Mouse (Mus musculus): Measurements from ENCODE around the gene Scn8a.

Scn8a gene

DNA sequence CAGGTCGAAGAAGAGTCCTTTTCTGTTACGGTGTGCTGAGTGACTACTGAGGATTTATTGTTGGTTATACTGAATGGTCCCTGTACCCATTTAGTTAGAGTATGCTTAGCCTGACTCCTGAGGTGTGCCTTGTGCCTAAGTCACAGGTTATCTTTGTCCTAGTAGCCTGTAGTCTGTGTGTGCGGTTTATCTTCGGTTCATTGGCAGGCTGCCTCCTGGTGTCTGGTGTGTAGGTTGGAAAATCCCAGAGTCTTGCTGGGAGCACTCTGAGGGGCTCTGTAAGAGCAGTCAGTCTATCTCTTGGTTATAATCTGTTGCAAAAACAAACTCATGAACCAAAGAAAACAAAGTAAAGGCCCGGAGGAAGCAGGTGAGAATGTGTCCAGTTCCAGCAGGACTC lies 11.7 kb downstream of the Scn8a start:
- peak in 1 of 2 experiments; percentile 48 for DNase-seq

GRCm38 (mm10) chr15:100884481-100884880 lies 14.8 kb downstream of the Scn8a start:
- peak in 1 of 2 experiments; percentile 57 for DNase-seq

GRCm38 (mm10) chr15:100891962-100892361 lies 22.3 kb downstream of the Scn8a start:
- no peak for DNase-seq

DNA sequence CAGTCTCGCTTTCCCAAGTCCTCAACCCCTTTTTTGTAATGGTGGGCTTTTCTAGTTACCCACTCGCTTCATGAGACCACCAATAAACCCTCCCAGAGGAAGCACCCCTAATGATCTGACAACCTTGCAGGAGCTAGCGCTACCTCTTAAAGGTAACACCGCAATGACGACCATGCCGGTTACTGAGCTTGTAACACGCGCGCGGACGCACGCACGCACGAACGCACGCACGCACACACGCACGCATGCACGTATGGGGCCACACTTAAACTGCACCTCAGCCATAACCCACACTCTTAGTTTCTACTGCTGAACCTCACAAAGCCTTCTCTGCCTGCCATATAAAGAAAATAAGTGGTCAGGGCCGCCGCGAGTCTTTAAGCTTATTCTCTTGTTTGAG lies 26.8 kb downstream of the Scn8a start:
- no peak for DNase-seq

- DNase-seq: no peak
These were observed 34.2 kb downstream of the Scn8a start for GRCm38 (mm10) chr15:100903811-100904210.

GRCm38 (mm10) chr15:100905006-100905405 lies 35.3 kb downstream of the Scn8a start:
- DNase-seq: no peak

DNA sequence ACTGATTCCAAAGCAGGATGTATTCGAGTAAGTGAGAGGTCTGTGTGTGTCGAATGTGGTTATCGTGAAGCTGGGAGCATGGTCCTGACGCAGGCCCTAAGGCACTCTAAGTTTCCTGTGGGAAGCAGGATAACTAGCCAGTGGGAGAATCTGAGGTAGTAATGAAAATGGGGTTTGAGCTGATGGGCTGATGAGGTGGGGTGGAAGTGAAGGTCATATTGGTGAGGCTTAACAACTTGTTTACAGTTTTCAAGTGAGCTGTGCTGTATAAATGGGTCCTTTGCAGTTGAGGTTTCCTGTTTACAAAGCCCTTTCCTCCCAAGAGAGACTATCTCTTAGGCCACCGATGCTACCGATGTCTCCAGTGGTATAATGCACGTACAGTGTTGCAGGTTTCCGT lies 36.1 kb downstream of the Scn8a start:
- no peak for DNase-seq

GRCm38 (mm10) chr15:100908817-100909216 lies 39.2 kb downstream of the Scn8a start:
- DNase-seq: no peak

DNA sequence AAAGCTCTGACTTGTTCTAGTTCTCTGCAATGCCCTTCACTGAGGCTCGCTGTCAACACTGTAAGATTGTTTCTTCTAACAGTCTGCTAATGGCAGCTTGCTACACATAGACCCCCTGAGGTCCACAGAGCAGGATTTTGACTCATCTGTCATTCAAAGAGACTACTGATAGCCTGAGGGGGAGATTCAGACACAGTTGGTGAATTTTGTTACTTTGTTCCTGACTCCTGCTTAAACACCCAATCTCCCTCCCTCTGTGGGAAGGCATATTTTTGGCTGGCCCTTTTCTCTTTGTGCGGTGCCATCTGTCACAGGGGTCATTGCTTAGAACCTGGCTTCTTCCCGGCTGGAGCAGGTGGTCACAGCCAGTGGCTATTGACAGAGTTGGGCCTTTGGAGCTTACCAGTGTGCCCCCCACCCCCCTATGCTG lies 40.1 kb downstream of the Scn8a start:
- DNase-seq: peak; percentile 84 to 91

DNA sequence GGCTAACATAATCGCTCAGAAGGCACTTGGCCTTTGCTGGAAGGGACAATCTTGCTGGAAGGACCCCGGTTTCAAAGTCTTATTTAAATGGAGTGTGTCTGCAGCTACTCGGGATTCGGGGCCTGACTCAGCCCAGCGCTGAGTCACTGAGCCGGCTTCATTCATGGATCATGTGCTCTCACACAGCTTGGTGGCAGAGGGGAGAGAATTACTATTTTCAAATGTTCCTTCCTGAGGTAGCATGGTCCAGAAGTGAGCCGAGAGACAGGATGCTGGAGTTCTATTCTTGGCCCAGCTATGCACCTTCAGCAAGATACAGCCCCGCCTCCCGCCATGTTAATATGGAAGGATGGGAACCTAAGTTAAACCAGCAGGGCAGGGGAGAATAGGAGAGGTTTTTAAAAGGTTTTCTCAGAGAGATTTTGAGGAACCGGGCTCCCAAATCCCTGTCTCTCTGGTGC lies 40.8 kb downstream of the Scn8a start:
- DNase-seq: peak; percentile 68 to 72

GRCm38 (mm10) chr15:100912676-100913266 lies 43.1 kb downstream of the Scn8a start:
- DNase-seq: peak in 1 of 2 experiments; percentile 63

GRCm38 (mm10) chr15:100914734-100915242 lies 45.1 kb downstream of the Scn8a start:
- DNase-seq: peak in 1 of 2 experiments; percentile 47

DNA sequence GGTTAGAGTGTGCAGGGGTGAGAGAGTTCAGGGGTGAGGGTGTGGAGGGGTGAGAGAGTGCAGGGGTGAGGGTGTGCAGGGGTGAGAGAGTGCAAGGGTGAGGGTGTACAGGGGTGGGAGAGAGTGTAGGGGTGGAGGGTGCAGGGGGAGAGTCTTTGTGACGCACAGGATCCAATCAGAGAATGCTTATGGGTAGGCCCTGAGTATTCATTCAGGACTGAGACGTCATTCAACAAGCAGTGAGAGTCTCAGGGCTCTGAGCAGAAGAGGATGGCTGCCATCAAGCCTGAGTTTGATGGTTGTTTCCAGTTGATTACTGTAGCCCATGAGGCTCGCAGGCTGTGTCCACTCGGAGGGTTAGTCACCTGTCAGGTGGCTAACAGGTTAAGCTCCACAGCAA lies 48.4 kb downstream of the Scn8a start:
- DNase-seq: no peak

- DNase-seq: no peak
These were observed 52.6 kb downstream of the Scn8a start for GRCm38 (mm10) chr15:100922210-100922609.

GRCm38 (mm10) chr15:100923476-100923875 lies 53.8 kb downstream of the Scn8a start:
- peak; percentile 77 to 87 for DNase-seq

GRCm38 (mm10) chr15:100924941-100925340 lies 55.3 kb downstream of the Scn8a start:
- DNase-seq: no peak

DNA sequence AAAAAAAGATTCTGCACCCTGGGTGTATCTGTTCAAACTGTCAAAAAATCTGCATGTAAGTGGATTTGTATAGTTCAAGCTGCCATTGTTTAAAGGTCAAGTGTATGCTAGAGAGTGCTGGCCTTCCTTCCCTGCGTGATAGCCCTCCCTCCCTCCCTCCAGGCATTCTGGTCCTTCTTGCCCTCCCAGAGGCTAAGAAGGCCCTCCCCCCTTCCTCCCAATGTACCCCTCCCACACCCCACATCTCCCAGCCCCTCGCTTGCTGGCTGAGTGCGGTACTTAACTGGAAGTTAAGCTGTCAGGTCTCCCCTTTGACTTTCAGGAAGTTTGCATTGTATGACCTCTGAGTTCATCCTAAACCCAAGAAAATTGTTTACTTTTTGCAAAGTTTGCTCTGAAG lies 60.8 kb downstream of the Scn8a start:
- DNase-seq: no peak

DNA sequence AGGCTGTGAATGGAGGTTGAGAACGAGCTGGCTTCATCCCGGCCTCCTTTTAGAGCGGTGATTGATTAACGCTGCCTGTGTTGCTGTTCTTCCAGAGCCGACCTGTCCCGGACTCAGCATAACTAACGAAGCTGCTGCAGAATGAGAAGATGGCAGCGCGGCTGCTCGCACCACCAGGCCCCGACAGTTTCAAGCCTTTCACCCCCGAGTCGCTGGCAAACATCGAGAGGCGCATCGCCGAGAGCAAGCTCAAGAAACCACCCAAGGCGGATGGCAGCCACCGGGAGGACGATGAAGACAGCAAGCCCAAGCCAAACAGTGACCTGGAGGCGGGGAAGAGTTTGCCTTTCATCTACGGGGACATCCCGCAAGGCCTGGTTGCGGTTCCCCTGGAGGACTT lies 66.5 kb downstream of the Scn8a start:
- no peak for DNase-seq

GRCm38 (mm10) chr15:100948383-100948782 lies 78.7 kb downstream of the Scn8a start:
- DNase-seq: peak in 1 of 2 experiments; percentile 46

DNA sequence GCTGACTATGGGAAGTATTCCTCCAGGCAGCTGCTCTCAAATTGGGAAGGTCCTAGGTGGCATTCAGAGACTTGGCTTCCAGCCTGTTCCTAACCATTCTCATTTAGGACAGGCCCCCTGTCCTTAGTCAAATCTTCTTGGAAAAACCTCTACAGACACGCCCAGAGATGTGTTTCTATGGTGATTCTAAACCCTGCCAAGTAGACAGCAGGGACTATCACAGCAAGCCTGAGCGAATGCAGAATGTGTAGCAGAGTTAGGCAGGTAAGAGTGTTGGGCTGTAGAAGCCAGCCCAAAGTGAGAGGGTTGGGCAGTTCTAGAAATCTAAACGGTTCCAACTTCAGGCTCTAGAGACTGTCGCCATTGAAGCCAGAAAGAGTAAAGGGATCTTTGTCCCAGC lies 79.5 kb downstream of the Scn8a start:
- peak; percentile 46 to 57 for DNase-seq

DNA sequence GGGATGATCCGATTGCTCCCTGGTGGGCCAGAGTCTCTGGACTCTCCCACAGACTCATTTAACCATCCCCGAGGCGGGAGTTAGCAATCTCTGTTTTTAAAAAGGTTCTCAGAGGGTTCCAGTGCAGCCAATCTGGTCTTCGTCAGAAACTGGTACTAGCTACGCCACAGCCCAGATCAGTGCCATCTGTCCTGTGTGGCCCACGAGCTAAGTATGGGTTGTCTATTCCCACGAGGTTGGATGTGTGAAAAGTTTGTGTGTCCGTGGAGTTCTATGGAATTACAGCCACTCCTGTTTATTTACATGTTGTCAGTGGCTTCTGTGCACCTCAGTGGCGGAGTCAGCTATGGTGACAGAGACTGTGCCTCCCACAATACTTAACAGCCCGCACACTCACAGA lies 81.8 kb downstream of the Scn8a start:
- peak in 1 of 2 experiments; percentile 33 for DNase-seq

GRCm38 (mm10) chr15:100952292-100952691 lies 82.6 kb downstream of the Scn8a start:
- no peak for DNase-seq

DNA sequence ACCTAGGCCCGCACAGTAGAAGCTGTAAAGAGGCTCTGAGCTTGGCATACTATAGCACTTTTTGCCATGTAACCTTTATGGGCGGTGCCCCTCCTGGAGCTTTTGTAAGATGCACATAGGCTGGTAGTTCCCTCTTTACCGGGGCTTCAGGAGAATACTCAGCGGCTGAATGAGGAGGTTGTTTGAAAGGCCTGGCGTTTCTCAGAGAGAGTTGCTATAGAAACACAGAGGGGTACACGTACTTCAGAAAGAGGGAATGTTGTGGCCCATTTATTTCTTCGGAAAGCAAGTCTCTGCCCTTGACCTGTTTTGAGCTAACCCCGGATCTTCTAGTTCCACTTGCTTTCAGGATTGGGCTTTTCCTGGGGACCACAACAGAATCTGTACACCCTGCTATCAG lies 83.2 kb downstream of the Scn8a start:
- DNase-seq: no peak

GRCm38 (mm10) chr15:100953955-100954354 lies 84.3 kb downstream of the Scn8a start:
- no peak for DNase-seq

- DNase-seq: peak; percentile 53 to 54
These were observed 85.1 kb downstream of the Scn8a start for GRCm38 (mm10) chr15:100954751-100955150.

Data from cerebellum, adult 18-20 months (tissue).